Mouse (Mus musculus) ovary, postnatal 10 days (tissue): Measurements from ENCODE around the gene Ttc16.

Experiments used
- DNase-seq: peaks from one replicate; pipeline ENCODE4 v3.0.0; 2022; ENCODE audit warnings: low spot score

The Ttc16 gene

GRCm38 (mm10) chr2:32744272-32744982, 31.0 kb downstream of the Ttc16 start:
- no peak for DNase-seq

GRCm38 (mm10) chr2:32742173-32742531, 33.3 kb downstream of the Ttc16 start:
- no peak for DNase-seq

GRCm38 (mm10) chr2:32741273-32742172, 33.9 kb downstream of the Ttc16 start:
- DNase-seq = no peak

GRCm38 (mm10) chr2:32740916-32741272, 34.5 kb downstream of the Ttc16 start, which contains the start of gene 6330409D20Rik:
Gene 6330409D20Rik, minus strand, starts transcription at chr2:32741016.
- no peak for DNase-seq

GRCm38 (mm10) chr2:32739311-32739710, 36.1 kb downstream of the Ttc16 start:
- DNase-seq = no peak

GRCm38 (mm10) chr2:32737008-32737407, 38.4 kb downstream of the Ttc16 start:
- no peak for DNase-seq

- DNase-seq = no peak
Observed at GRCm38 (mm10) chr2:32736306-32736829, 39.1 kb downstream of the Ttc16 start.

GRCm38 (mm10) chr2:32734933-32735332, 40.5 kb downstream of the Ttc16 start:
- no peak for DNase-seq

- no peak for DNase-seq
Observed at GRCm38 (mm10) chr2:32734480-32734879, 41.0 kb downstream of the Ttc16 start.

GRCm38 (mm10) chr2:32732695-32733094, 42.7 kb downstream of the Ttc16 start:
- DNase-seq = no peak

- DNase-seq = no peak
Observed at GRCm38 (mm10) chr2:32731911-32732310, 43.5 kb downstream of the Ttc16 start.

- DNase-seq = no peak
Observed at GRCm38 (mm10) chr2:32730854-32731253, 44.6 kb downstream of the Ttc16 start.

GRCm38 (mm10) chr2:32729547-32729946, 45.9 kb downstream of the Ttc16 start:
- DNase-seq = no peak

- DNase-seq = no peak
Observed at GRCm38 (mm10) chr2:32728463-32728862, 47.0 kb downstream of the Ttc16 start.

- DNase-seq = peak; percentile 59
Observed at GRCm38 (mm10) chr2:32727435-32727834, 48.0 kb downstream of the Ttc16 start.

GRCm38 (mm10) chr2:32724832-32725790, 50.3 kb downstream of the Ttc16 start:
- DNase-seq = no peak

- DNase-seq = no peak
Observed at GRCm38 (mm10) chr2:32724149-32724548, 51.3 kb downstream of the Ttc16 start.

GRCm38 (mm10) chr2:32722581-32722980, 52.9 kb downstream of the Ttc16 start:
- DNase-seq = no peak

- DNase-seq = no peak
Observed at GRCm38 (mm10) chr2:32722046-32722445, 53.4 kb downstream of the Ttc16 start.

GRCm38 (mm10) chr2:32720681-32721229, 54.7 kb downstream of the Ttc16 start, which contains the start of gene Sh2d3c:
Gene Sh2d3c, plus strand, starts transcription at chr2:32721055.
- no peak for DNase-seq

- no peak for DNase-seq
Observed at GRCm38 (mm10) chr2:32720053-32720452, 55.4 kb downstream of the Ttc16 start.
